Mouse (Mus musculus) heart, postnatal 0 days (tissue): ENCODE data around the gene Gpr55. TPM values are rescaled to one million over a fixed set of nuclear protein-coding genes. Genes with fewer than 3 reads are reported as not detected.
A peak's percentile ranks its signal among the peaks of the same experiment; 100 is the strongest.

Experiments
- ATAC-seq: fragments of 200-750 bp; cut with Nextera tagmentation; 2 replicates; pipeline ENCODE4 v1.8.0; 2017; ENCODE audit warnings: low read depth, moderate number of reproducible peaks, moderate library complexity; ENCODE audit not compliant: insufficient read depth
- DNase-seq: peaks from one replicate; pipeline ENCODE4 v3.0.0-alpha.2; 2016; ENCODE audit warnings: low spot score
- H3K27ac ChIP-seq: fragments of 300-500 bp; sonication (generic); 2 replicates; pipeline ENCODE4 v1.5.1; 2014; ENCODE audit warnings: low read depth, mild to moderate bottlenecking
- H3K27me3 ChIP-seq: fragments of 300-500 bp; sonication (generic); 2 replicates; pipeline ENCODE4 v1.6.1; 2014; ENCODE audit warnings: low read length, mixed read lengths; ENCODE audit not compliant: control insufficient read depth, insufficient read depth
- H3K36me3 ChIP-seq: fragments of 300-500 bp; sonication (generic); replicated peaks from 2 replicates; pipeline ENCODE4 v1.6.1; 2014; ENCODE audit warnings: low read length, mixed read lengths; ENCODE audit not compliant: control insufficient read depth, insufficient read depth
- H3K4me1 ChIP-seq: fragments of 300-500 bp; sonication (generic); 2 replicates; pipeline ENCODE4 v1.6.1; 2014; ENCODE audit warnings: antibody characterized with exemption; ENCODE audit not compliant: control insufficient read depth, insufficient read depth
- H3K4me2 ChIP-seq: fragments of 300-500 bp; sonication (generic); 2 replicates; pipeline ENCODE4 v1.6.1; 2014; ENCODE audit warnings: low read depth, mild to moderate bottlenecking, low read length, moderate library complexity
- H3K4me3 ChIP-seq: fragments of 300-500 bp; sonication (generic); 2 replicates; pipeline ENCODE4 v1.5.1; 2014; ENCODE audit warnings: low read depth, low read length
- H3K9ac ChIP-seq: fragments of 300-500 bp; sonication (generic); replicated peaks from 2 replicates; pipeline ENCODE4 v1.6.1; 2014; ENCODE audit warnings: low read depth, low read length, mixed read lengths
- H3K9me3 ChIP-seq: fragments of 300-500 bp; sonication (generic); replicated peaks from 2 replicates; pipeline ENCODE4 v1.6.1; 2016; ENCODE audit warnings: low read length; ENCODE audit not compliant: control insufficient read depth
- CTCF ChIP-seq: IDR thresholded peaks from 2 replicates; pipeline ENCODE4 v1.5.1; 2016; ENCODE audit warnings: antibody characterized with exemption, control low read depth, low read depth
- EP300 ChIP-seq: IDR thresholded peaks from 2 replicates; pipeline ENCODE4 v1.6.1; 2016; ENCODE audit warnings: antibody characterized with exemption, low read depth
- WGBS: fragments of 180-500 bp; shearing (Covaris S2); extraction: QIAGEN DNeasy Blood & Tissue Kit; methylation state at CpG from one replicate; pipeline ENCODE4 v1.1.7; 2014; 5-methylcytosine and 5-hydroxymethylcytosine counted together
- polyA plus RNA-seq: library from polyadenylated mRNA; unstranded; fragments of >200 nt; fragmentation: Nextera tagmentation; extraction: Ambion mirVana; gene quantifications from 2 replicates; pipeline ENCODE4 v1.2.1, GENCODE M21; 2015
- total RNA-seq: library from RNA; depleted of rRNA; stranded (reverse); fragments of >200 nt; gene quantifications from 2 replicates; pipeline ENCODE4 v1.2.3, GENCODE M21; 2014; ENCODE audit warnings: low replicate concordance

Gene Gpr55
- total and polyA plus RNA-seq, 2 experiments from 2014 or later = not detected

- Histone ChIP-seq H3K36me3 (no peaks in the 10 kb centered on the region), H3K27me3 (no peaks in the 10 kb centered on the region), H3K4me1 (peaks cover 14% of the 10 kb centered on the region), H3K9me3 (no peaks in the 10 kb centered on the region), H3K4me2 (peak overlapping the region; percentile 36; the same call in 1 of the 2 replicates), H3K4me3 (no peak overlapping the region), H3K9ac (no peak overlapping the region), H3K27ac (no peak overlapping the region)
- WGBS = 26% methylated on average over 7 of the region's 7 CpGs
- ATAC-seq = peak; percentile 19; the same call in 1 of the 2 replicates
- DNase-seq = no peak
- TF ChIP-seq EP300 = no peak
- TF ChIP-seq CTCF = no peak
Observed at GRCm38 (mm10) chr1:85933226-85933625, 27.6 kb downstream of the Gpr55 start.

- Histone ChIP-seq H3K27ac (no peak overlapping the region), H3K4me1 (peaks cover 15% of the 10 kb centered on the region), H3K4me2 (no peak overlapping the region), H3K27me3 (no peaks in the 10 kb centered on the region), H3K36me3 (no peaks in the 10 kb centered on the region), H3K9me3 (no peaks in the 10 kb centered on the region), H3K9ac (no peak overlapping the region), H3K4me3 (no peak overlapping the region)
- 77% methylated on average over 5 of the region's 5 CpGs for WGBS
- DNase-seq (no peak), ATAC-seq (no peak)
- TF ChIP-seq CTCF (no peak), EP300 (no peak)
Observed at GRCm38 (mm10) chr1:85931170-85931569, 29.6 kb downstream of the Gpr55 start.

- Histone ChIP-seq H3K9me3 (no peaks in the 10 kb centered on the region), H3K27me3 (no peaks in the 10 kb centered on the region), H3K4me2 (no peak overlapping the region), H3K4me1 (peaks cover 15% of the 10 kb centered on the region), H3K4me3 (no peak overlapping the region), H3K36me3 (no peaks in the 10 kb centered on the region), H3K27ac (no peak overlapping the region), H3K9ac (no peak overlapping the region)
- DNase-seq (no peak), ATAC-seq (no peak)
- 72% methylated on average over 6 of the region's 6 CpGs for WGBS
- TF ChIP-seq CTCF (no peak), EP300 (no peak)
Observed at GRCm38 (mm10) chr1:85929406-85929805, 31.4 kb downstream of the Gpr55 start.

DNA sequence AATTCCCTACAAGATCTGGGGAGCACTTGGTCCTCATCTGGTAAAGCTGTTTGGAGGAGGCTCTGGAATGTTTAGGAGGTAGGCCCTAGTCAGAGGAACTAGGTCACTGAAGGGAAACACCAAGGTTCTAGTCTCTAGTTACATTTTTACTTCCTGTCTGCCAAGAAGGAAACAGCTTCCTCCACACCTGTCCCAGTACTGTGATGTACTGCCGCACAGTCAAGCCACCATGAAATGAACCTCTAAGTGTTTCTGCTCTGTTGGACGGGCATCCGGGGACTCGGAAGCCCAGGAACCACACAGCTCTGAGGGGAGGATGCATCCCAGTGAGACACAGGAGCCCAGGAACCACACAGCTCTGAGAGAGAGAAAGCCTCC lies 32.1 kb downstream of the Gpr55 start:
- Histone ChIP-seq H3K9me3 (no peaks in the 10 kb centered on the region), H3K27ac (no peak overlapping the region; the same call in 1 of the 2 replicates), H3K27me3 (no peaks in the 10 kb centered on the region), H3K4me2 (no peak overlapping the region), H3K36me3 (no peaks in the 10 kb centered on the region), H3K4me1 (peaks cover 10% of the 10 kb centered on the region), H3K9ac (no peak overlapping the region), H3K4me3 (no peak overlapping the region)
- TF ChIP-seq CTCF (no peak), EP300 (no peak)
- ATAC-seq = no peak
- WGBS = 63% methylated on average over 4 of the region's 4 CpGs
- DNase-seq = no peak

GRCm38 (mm10) chr1:85928057-85928687 lies 32.6 kb downstream of the Gpr55 start, which contains the start of gene 4933407L21Rik:
TSS of gene 4933407L21Rik (plus strand) at chr1:85928483.
- H3K9ac ChIP-seq = no peak within 1 kb of the TSS
- H3K4me3 ChIP-seq = no peak within 1 kb of the TSS
- H3K27me3 ChIP-seq = no peaks in the 10 kb centered on the region
- H3K4me1 ChIP-seq = peaks cover 5% of the 10 kb centered on the region
- DNase-seq (peak; percentile 36), ATAC-seq (no peak; the same call in 1 of the 2 replicates)
- TF ChIP-seq EP300 = no peak
- TF ChIP-seq CTCF = no peak
- H3K36me3 ChIP-seq = no peaks in the 10 kb centered on the region
- no peak within 1 kb of the TSS for H3K4me2 ChIP-seq
- H3K9me3 ChIP-seq = no peaks in the 10 kb centered on the region
- no peak within 1 kb of the TSS; the same call in 1 of the 2 replicates for H3K27ac ChIP-seq
- 45% methylated on average over 4 of the region's 4 CpGs for WGBS

GRCm38 (mm10) chr1:85925183-85925582 lies 35.6 kb downstream of the Gpr55 start:
- H3K4me2 ChIP-seq = no peak overlapping the region
- H3K4me3 ChIP-seq = no peak overlapping the region
- H3K27ac ChIP-seq = no peak overlapping the region
- no peak overlapping the region for H3K9ac ChIP-seq
- WGBS = 87% methylated on average over 5 of the region's 5 CpGs
- TF ChIP-seq EP300 (no peak), CTCF (no peak)
- no peaks in the 10 kb centered on the region for H3K9me3 ChIP-seq
- ATAC-seq (no peak), DNase-seq (no peak)
- H3K4me1 ChIP-seq = peaks cover 5% of the 10 kb centered on the region; the same call in 1 of the 2 replicates
- H3K36me3 ChIP-seq = no peaks in the 10 kb centered on the region
- H3K27me3 ChIP-seq = no peaks in the 10 kb centered on the region
